Mouse (Mus musculus): ENCODE measurements at regions not wholly inside any gene's neighbourhood (a gene's known extent, or its start where the extent isn't known, plus 50 kb on each side); places are given as distances from the start of the nearest gene placed in this dataset.

GRCm38 (mm10) chr16:64166676-64167407 is 302.9 kb upstream of the Epha3 start:
- no peak for DNase-seq (ENCODE audit: low read depth, low spot score)

GRCm38 (mm10) chr16:64166036-64166435 is 302.1 kb upstream of the Epha3 start:
- no peak for DNase-seq (ENCODE audit: low read depth, low spot score)

- DNase-seq (ENCODE audit: low read depth, low spot score), result peak; percentile 63
Measured at GRCm38 (mm10) chr16:64145687-64146535, 281.9 kb upstream of the Epha3 start.
